Mouse (Mus musculus) liver, embryonic 11.5 days (tissue): ENCODE measurements at regions not wholly inside any gene's neighbourhood (a gene's known extent, or its start where the extent isn't known, plus 50 kb on each side); places are given as distances from the start of the nearest gene placed in this dataset.

Source experiments
- ATAC-seq: fragments of 200-750 bp; cut with Nextera tagmentation; replicated peaks from 2 replicates; pipeline ENCODE4 v1.8.0; 2017; ENCODE audit warnings: moderate number of reproducible peaks, mild to moderate bottlenecking, moderate TSS enrichment, moderate library complexity; ENCODE audit not compliant: low FRiP score
- DNase-seq: peaks from one replicate; pipeline ENCODE4 v3.0.0-alpha.2; 2017; ENCODE audit warnings: low spot score
- H3K27ac ChIP-seq: fragments of 300-500 bp; sonication (generic); 2 replicates; pipeline ENCODE4 v1.5.1; 2014; ENCODE audit warnings: mild to moderate bottlenecking, low read depth, low read length, control low read depth
- H3K27me3 ChIP-seq: fragments of 300-500 bp; sonication (generic); replicated peaks from 2 replicates; pipeline ENCODE4 v1.6.1; 2014; ENCODE audit warnings: low read length, mixed read lengths; ENCODE audit not compliant: control insufficient read depth, insufficient read depth
- H3K36me3 ChIP-seq: fragments of 300-500 bp; sonication (generic); 2 replicates; pipeline ENCODE4 v1.6.1; 2014; ENCODE audit warnings: mild to moderate bottlenecking, low read length, moderate library complexity, mixed read lengths; ENCODE audit not compliant: control insufficient read depth, insufficient read depth
- H3K4me1 ChIP-seq: fragments of 300-500 bp; sonication (generic); replicated peaks from 2 replicates; pipeline ENCODE4 v1.6.1; 2014; ENCODE audit warnings: low read length, mixed read lengths; ENCODE audit not compliant: control insufficient read depth, insufficient read depth
- H3K4me2 ChIP-seq: fragments of 300-500 bp; sonication (generic); 2 replicates; pipeline ENCODE4 v1.6.1; 2014; ENCODE audit warnings: mild to moderate bottlenecking, control low read depth, moderate library complexity
- H3K4me3 ChIP-seq: fragments of 300-500 bp; sonication (generic); 2 replicates; pipeline ENCODE4 v1.5.1; 2014; ENCODE audit warnings: low read depth, low read length, control low read depth
- H3K9ac ChIP-seq: fragments of 300-500 bp; sonication (generic); 2 replicates; pipeline ENCODE4 v1.6.1; 2014; ENCODE audit warnings: low read depth, low read length, control low read depth
- H3K9me3 ChIP-seq: fragments of 300-500 bp; sonication (generic); 2 replicates; pipeline ENCODE4 v1.6.1; 2016; ENCODE audit warnings: low read length, inconsistent platforms, mixed read lengths; ENCODE audit not compliant: control insufficient read depth
- WGBS: fragments of 180-500 bp; shearing (Covaris S2); extraction: QIAGEN DNeasy Blood & Tissue Kit; methylation state at CpG from one replicate; pipeline ENCODE4 v1.1.7; 2014; 5-methylcytosine and 5-hydroxymethylcytosine counted together

GRCm38 (mm10) chr5:67552865-67553264, 54.8 kb upstream of the Shisa3 start:
- ATAC-seq (no peak), DNase-seq (no peak)
- no peak overlapping the region for H3K27ac ChIP-seq
- H3K4me1 ChIP-seq: no peaks in the 10 kb centered on the region
- H3K9me3 ChIP-seq: no peaks in the 10 kb centered on the region
- WGBS: 85% methylated on average over 2 of the region's 2 CpGs
- no peak overlapping the region for H3K9ac ChIP-seq
- no peaks in the 10 kb centered on the region for H3K36me3 ChIP-seq
- no peak overlapping the region for H3K4me3 ChIP-seq
- no peak overlapping the region for H3K4me2 ChIP-seq
- H3K27me3 ChIP-seq: no peaks in the 10 kb centered on the region
